Mouse (Mus musculus) gastrocnemius, adult 8-10 months (tissue): ENCODE results near the gene Oxgr1. TPM values are rescaled to one million over a fixed set of nuclear protein-coding genes. Genes with fewer than 3 reads are reported as not detected.

ENCODE experiments used
- DNase-seq, 2 experiments: peaks; one replicate each; pipeline ENCODE4 v3.0.0; 2022; ENCODE audit warnings: low spot score in 2 of 2
- total RNA-seq, 4 experiments: library from RNA; stranded (reverse); gene quantifications; 2 replicates each; pipeline ENCODE4 v1.2.4; 2022

Gene Oxgr1
- total RNA-seq, 4 experiments from 2014 or later, result not detected

DNA sequence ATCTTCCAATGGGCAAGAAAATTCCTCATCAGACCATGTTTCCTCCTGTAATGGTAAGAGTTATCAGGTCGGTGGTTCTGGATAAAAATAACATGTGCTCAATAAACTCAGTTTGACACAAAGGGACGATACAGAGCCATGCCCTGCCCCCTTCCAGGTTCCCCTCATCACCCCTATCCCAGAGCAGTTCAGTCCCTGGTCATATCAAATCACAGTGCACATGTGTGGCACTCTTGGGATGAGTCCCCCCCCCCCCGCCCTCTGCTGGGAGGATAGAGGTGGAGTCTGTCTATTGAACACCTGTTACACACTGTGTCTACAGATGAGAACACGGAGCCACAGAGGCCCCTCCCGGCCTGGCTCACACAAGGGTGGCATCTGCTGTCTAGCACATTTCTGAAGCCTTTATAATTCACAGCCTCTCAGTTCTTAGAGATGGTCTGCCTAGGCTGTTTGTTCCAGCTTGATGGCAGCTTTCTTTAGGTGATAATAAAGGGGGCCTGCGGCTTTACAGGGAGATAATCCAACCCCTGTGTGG lies 61.5 kb downstream of the Oxgr1 start:
- no peak for DNase-seq

Other genes with a start within 250 kb of the Oxgr1 start
- 100 to 1,000 TPM; 229 to 309 (median 276) TPM for gene Mbnl2, start 233.2 kb upstream of the Oxgr1 start, total RNA-seq